Comparison of ENCODE assay signal across 1 mouse cellular context in the genomic region with DNA sequence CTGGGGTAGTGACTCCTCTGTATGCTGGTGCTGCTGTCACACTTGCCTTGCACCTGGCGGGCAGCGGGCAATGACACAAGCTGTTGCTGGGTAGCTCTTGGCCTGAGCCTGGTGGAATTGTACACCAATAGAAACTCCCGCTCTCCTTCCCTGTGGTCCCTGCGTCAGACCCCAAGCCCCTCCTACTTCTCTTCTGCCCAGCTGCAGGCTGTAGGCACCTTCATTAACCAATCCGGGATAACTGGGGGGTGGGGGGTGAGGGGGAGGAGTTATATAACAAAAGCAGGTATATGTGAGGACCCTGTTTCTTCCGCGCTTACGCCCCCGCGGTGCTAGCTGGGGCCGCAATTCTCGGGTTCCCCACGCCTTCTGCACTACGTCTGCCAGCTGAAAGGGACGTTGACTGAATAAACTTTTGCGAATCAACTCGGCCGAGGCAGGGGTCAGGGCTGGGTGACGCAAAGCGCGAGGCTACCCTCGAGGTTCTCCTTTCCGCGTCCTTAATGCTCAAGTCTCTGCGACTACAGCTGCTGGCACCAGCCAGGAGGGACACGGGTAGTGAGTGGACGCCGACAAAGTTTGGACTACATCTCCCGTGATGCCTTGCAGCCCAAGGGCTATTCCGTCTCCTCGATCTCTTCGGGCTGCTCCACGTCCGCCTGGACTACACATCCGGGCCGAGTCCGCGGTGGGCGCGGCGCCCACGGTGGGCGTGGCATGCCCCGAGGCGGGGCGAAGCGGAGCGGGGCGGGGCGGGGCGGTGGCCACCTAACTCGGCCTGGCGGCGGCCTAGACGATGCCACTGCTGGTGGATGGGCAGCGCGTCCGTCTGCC.
TF ChIP-seq lines count a peak whose summit lies in the region.

A gene (plus strand): TSS at position 286 of the 834 bp plus-strand sequence.

TF ChIP-seq in MEL, 35 proteins besides CTCF, POLR2A, EP300 and RAD21 (continued from another document):
- TF ChIP-seq MAX (IDR thresholded peaks at IDR 0.05; ENCODE audit: low read length) (0 out of 2 replicates have a peak, but pooled peaks have one; percentile 25), HCFC1 (IDR thresholded peaks at IDR 0.05; ENCODE audit: low read depth, low read length) (peak; percentile 94), ZNF384 (IDR thresholded peaks at IDR 0.05; ENCODE audit: low read depth, low read length) (no peak), CHD2 (IDR thresholded peaks at IDR 0.05; ENCODE audit: low read length) (peak; percentile 49), TBP (IDR thresholded peaks at IDR 0.05; ENCODE audit: low read depth, low read length) (0 out of 2 replicates have a peak, but pooled peaks have one; percentile 12), RCOR1 (IDR thresholded peaks at IDR 0.05; ENCODE audit: low read depth, low read length) (no peak), MAZ (IDR thresholded peaks at IDR 0.05; ENCODE audit: low read depth, low read length) (no peak; the same call in 1 of the 2 replicates), UBTF (IDR thresholded peaks at IDR 0.05; ENCODE audit: borderline replicate concordance, insufficient read depth, low read depth, low read length) (no peak), SIN3A (IDR thresholded peaks at IDR 0.05; ENCODE audit: low read length) (peak; percentile 77), ELF1 (IDR thresholded peaks at IDR 0.05; ENCODE audit: low read depth, low read length) (peak; percentile 80), MXI1 (IDR thresholded peaks at IDR 0.05; ENCODE audit: low read depth, low read length) (peak; percentile 68)
